Mouse (Mus musculus) hematopoietic multipotent progenitor cell, adult 10-12 weeks (in vitro differentiated cells): ENCODE measurements around the gene Gigyf1. TPM values are rescaled to one million over a fixed set of nuclear protein-coding genes. Genes with fewer than 3 reads are reported as not detected.

Experiments
- polyA plus RNA-seq: library from polyadenylated mRNA; stranded (reverse); fragments of >175 nt; gene quantifications from 2 replicates; pipeline ENCODE4 v1.2.3, GENCODE M21; 2012; ENCODE audit warnings: low replicate concordance

The Gigyf1 gene
- 93.0 and 157 TPM in 2 replicates for polyA plus RNA-seq

GRCm38 (mm10) chr5:137518436-137518835, at the start of gene Gigyf1:
Gene Gigyf1, plus strand, starts transcription at chr5:137518548.

GRCm38 (mm10) chr5:137476964-137477363, 41.4 kb upstream of the Gigyf1 start, which contains the start of gene Zan:
Gene Zan, minus strand, starts transcription at chr5:137477064.

GRCm38 (mm10) chr5:137501709-137502666, 16.4 kb upstream of the Gigyf1 start, which contains the start of gene Pop7:
Gene Pop7, minus strand, starts transcription at chr5:137502518.

GRCm38 (mm10) chr5:137533117-137533827, 14.9 kb downstream of the Gigyf1 start, which contains the start of the genes Epo and Gnb2:
Gene Epo, minus strand, starts transcription at chr5:137533242.
Gene Gnb2, minus strand, starts transcription at chr5:137533510.

GRCm38 (mm10) chr5:137553411-137553837, 35.1 kb downstream of the Gigyf1 start, which contains the start of gene Actl6b:
Gene Actl6b, plus strand, starts transcription at chr5:137553517.

GRCm38 (mm10) chr5:137569665-137570064, 51.3 kb downstream of the Gigyf1 start, which contains the start of gene Tfr2:
Gene Tfr2, plus strand, starts transcription at chr5:137569840.

Other genes with a start within 250 kb of the Gigyf1 start
- gene Ache, start 231.0 kb upstream of the Gigyf1 start, polyA plus RNA-seq: 3.0 and 24.8 TPM in 2 replicates
- 3.3 and 10.5 TPM in 2 replicates for gene Ufsp1, start 223.9 kb upstream of the Gigyf1 start, polyA plus RNA-seq
- gene Srrt, start 210.9 kb upstream of the Gigyf1 start, polyA plus RNA-seq: 292 and 329 TPM in 2 replicates
- gene Trip6, start 204.1 kb upstream of the Gigyf1 start, polyA plus RNA-seq: 8.5 and 16.7 TPM in 2 replicates
- 19.9 and 21.4 TPM in 2 replicates for gene Slc12a9, start 185.0 kb upstream of the Gigyf1 start, polyA plus RNA-seq
- 0.77 and 1.5 TPM in 2 replicates for gene Ephb4, start 168.4 kb upstream of the Gigyf1 start, polyA plus RNA-seq
- 0.27 and 1.3 TPM in 2 replicates for gene Zan, start 41.5 kb upstream of the Gigyf1 start, polyA plus RNA-seq
- 22.2 and 55.1 TPM in 2 replicates for gene Pop7, start 16.0 kb upstream of the Gigyf1 start, polyA plus RNA-seq
- gene Epo, start 14.7 kb downstream of the Gigyf1 start, polyA plus RNA-seq: not detected in 2 replicates
- 466 and 724 TPM in 2 replicates for gene Gnb2, start 15.0 kb downstream of the Gigyf1 start, polyA plus RNA-seq
- gene Actl6b, start 35.0 kb downstream of the Gigyf1 start, polyA plus RNA-seq: not detected in 2 replicates
- gene Tfr2, start 51.3 kb downstream of the Gigyf1 start, polyA plus RNA-seq: 2.0 and 13.3 TPM in 2 replicates
- gene Mospd3, start 82.5 kb downstream of the Gigyf1 start, polyA plus RNA-seq: 343 and 978 TPM in 2 replicates
- gene Pcolce, start 95.2 kb downstream of the Gigyf1 start, polyA plus RNA-seq: 2.0 and 8.5 TPM in 2 replicates
- 0.09 and 0.20 TPM in 2 replicates for gene Fbxo24, start 110.5 kb downstream of the Gigyf1 start, polyA plus RNA-seq
- gene Lrch4, start 110.6 kb downstream of the Gigyf1 start, polyA plus RNA-seq: 391 and 723 TPM in 2 replicates
- 44.7 and 56.6 TPM in 2 replicates for gene Gm20605, start 110.6 kb downstream of the Gigyf1 start, polyA plus RNA-seq
- 167 and 231 TPM in 2 replicates for gene Sap25, start 122.8 kb downstream of the Gigyf1 start, polyA plus RNA-seq
- 0.17 and 0.21 TPM in 2 replicates for gene Irs3, start 127.2 kb downstream of the Gigyf1 start, polyA plus RNA-seq
- 41.0 and 59.6 TPM in 2 replicates for gene Agfg2, start 166.2 kb downstream of the Gigyf1 start, polyA plus RNA-seq
- gene Nyap1, start 223.1 kb downstream of the Gigyf1 start, polyA plus RNA-seq: 3.5 and 11.1 TPM in 2 replicates
- gene Tsc22d4, start 227.2 kb downstream of the Gigyf1 start, polyA plus RNA-seq: 642 and 1,190 TPM in 2 replicates